Mouse (Mus musculus) cerebellum, adult 2 months (tissue): ENCODE measurements around the gene Arhgef11.

Source experiments
- CTCF ChIP-seq: fragments of 200-500 bp; IDR thresholded peaks from 2 replicates; pipeline ENCODE4 v1.5.1; 2011; ENCODE audit warnings: low read depth, mild to moderate bottlenecking, control low read depth, low read length, moderate library complexity, borderline replicate concordance; ENCODE audit not compliant: insufficient read depth
- POLR2A ChIP-seq: fragments of 200-500 bp; IDR thresholded peaks from 2 replicates; pipeline ENCODE4 v1.6.1; 2011; ENCODE audit warnings: low read length, control low read depth, borderline replicate concordance; ENCODE audit not compliant: insufficient read depth

GRCm38 (mm10) chr3:87618981-87619710 is 1.8 kb downstream of the Arhgef11 start:
- TF ChIP-seq POLR2A (no peak), CTCF (no peak)
